Mouse (Mus musculus): Measurements from ENCODE around the gene Gins2. TPM values are rescaled to one million over a fixed set of nuclear protein-coding genes. Genes with fewer than 3 reads are reported as not detected.

Gene Gins2
- polyA plus RNA-seq, 1 experiment from 2014 or later: 111 TPM

GRCm38 (mm10) chr8:120543416-120544055 lies 45.6 kb downstream of the Gins2 start:
- no peak for ATAC-seq (ENCODE audit: insufficient number of reproducible peaks, insufficient read depth, low FRiP score, low TSS enrichment, low read depth)
- peaks cover 90% of the 10 kb centered on the region for H3K4me1 ChIP-seq (replicated peaks)

GRCm38 (mm10) chr8:120542995-120543394 lies 46.1 kb downstream of the Gins2 start:
- no peaks in the 10 kb centered on the region for H3K9me3 ChIP-seq
- no peaks in the 10 kb centered on the region for H3K36me3 ChIP-seq
- no peak for ATAC-seq (ENCODE audit: insufficient number of reproducible peaks, insufficient read depth, low FRiP score, low TSS enrichment, low read depth)
- H3K27me3 ChIP-seq: no peaks in the 10 kb centered on the region
- peak overlapping the region; percentile 50; the same call in 1 of the 2 replicates for H3K27ac ChIP-seq
- no peak overlapping the region for H3K9ac ChIP-seq (replicated peaks)
- H3K4me2 ChIP-seq: peak overlapping the region; percentile 8; the same call in 1 of the 2 replicates
- H3K4me1 ChIP-seq (replicated peaks): peaks cover 90% of the 10 kb centered on the region
- H3K4me3 ChIP-seq (replicated peaks): no peak overlapping the region
- 9% methylated on average over 13 of the region's 13 CpGs for WGBS

More at GRCm38 (mm10) chr8:120543416-120544055, 45.6 kb downstream of the Gins2 start:
- Histone ChIP-seq H3K4me2 (peak overlapping the region; percentile 8; the same call in 1 of the 2 replicates), H3K27ac (0 out of 2 replicates have a peak overlapping the region, but pooled peaks have one; percentile 50), H3K27me3 (no peaks in the 10 kb centered on the region), H3K4me3 (replicated peaks) (no peak overlapping the region), H3K9ac (replicated peaks) (no peak overlapping the region), H3K36me3 (no peaks in the 10 kb centered on the region), H3K9me3 (no peaks in the 10 kb centered on the region)
- WGBS: 57% methylated on average over 8 of the region's 8 CpGs

- H3K9ac ChIP-seq (replicated peaks): no peak overlapping the region
- H3K4me2 ChIP-seq: peak overlapping the region; percentile 99
- H3K4me1 ChIP-seq (replicated peaks): peaks cover 90% of the 10 kb centered on the region
- H3K36me3 ChIP-seq: no peaks in the 10 kb centered on the region
- no peak for ATAC-seq (ENCODE audit: insufficient number of reproducible peaks, insufficient read depth, low FRiP score, low TSS enrichment, low read depth)
- 0 out of 2 replicates have a peak overlapping the region, but pooled peaks have one; percentile 68 for H3K4me3 ChIP-seq (replicated peaks)
- no peaks in the 10 kb centered on the region for H3K27me3 ChIP-seq
- peak overlapping the region; percentile 90 for H3K27ac ChIP-seq
- 20% methylated on average over 23 of the region's 23 CpGs for WGBS
- no peaks in the 10 kb centered on the region for H3K9me3 ChIP-seq
These were observed 49.1 kb downstream of the Gins2 start for GRCm38 (mm10) chr8:120539775-120540625.

GRCm38 (mm10) chr8:120539381-120539774 lies 49.7 kb downstream of the Gins2 start:
- H3K4me1 ChIP-seq (replicated peaks): peaks cover 95% of the 10 kb centered on the region
- peak overlapping the region; percentile 99 for H3K4me2 ChIP-seq
- peak overlapping the region; percentile 68 for H3K4me3 ChIP-seq (replicated peaks)
- peak overlapping the region; percentile 90 for H3K27ac ChIP-seq
- no peak for ATAC-seq (ENCODE audit: insufficient number of reproducible peaks, insufficient read depth, low FRiP score, low TSS enrichment, low read depth)
- 20% methylated on average over 5 of the region's 6 CpGs for WGBS
- no peaks in the 10 kb centered on the region for H3K9me3 ChIP-seq
- no peaks in the 10 kb centered on the region for H3K36me3 ChIP-seq
- H3K9ac ChIP-seq (replicated peaks): peak overlapping the region; percentile 59; the same call in 1 of the 2 replicates
- peaks cover under 1% of the 10 kb centered on the region; the same call in 1 of the 2 replicates for H3K27me3 ChIP-seq

GRCm38 (mm10) chr8:120538397-120539240 lies 50.5 kb downstream of the Gins2 start:
- Histone ChIP-seq H3K9ac (replicated peaks) (peak overlapping the region; percentile 59), H3K4me2 (peak overlapping the region; percentile 99), H3K27me3 (peaks cover 8% of the 10 kb centered on the region), H3K9me3 (no peaks in the 10 kb centered on the region), H3K4me3 (replicated peaks) (peak overlapping the region; percentile 68), H3K4me1 (replicated peaks) (peaks cover 95% of the 10 kb centered on the region), H3K36me3 (no peaks in the 10 kb centered on the region), H3K27ac (peak overlapping the region; percentile 90)
- 2% methylated on average over 37 of the region's 37 CpGs for WGBS
- no peak for ATAC-seq (ENCODE audit: insufficient number of reproducible peaks, insufficient read depth, low FRiP score, low TSS enrichment, low read depth)

GRCm38 (mm10) chr8:120537818-120538396 lies 51.2 kb downstream of the Gins2 start:
- under 1% methylated on average over 40 of the region's 46 CpGs for WGBS
- ATAC-seq (ENCODE audit: insufficient number of reproducible peaks, insufficient read depth, low FRiP score, low TSS enrichment, low read depth): no peak
- no peaks in the 10 kb centered on the region for H3K36me3 ChIP-seq
- peak overlapping the region; percentile 59 for H3K9ac ChIP-seq (replicated peaks)
- peak overlapping the region; percentile 90 for H3K27ac ChIP-seq
- H3K4me2 ChIP-seq: peak overlapping the region; percentile 99
- peak overlapping the region; percentile 68 for H3K4me3 ChIP-seq (replicated peaks)
- H3K9me3 ChIP-seq: no peaks in the 10 kb centered on the region
- H3K27me3 ChIP-seq: peaks cover 15% of the 10 kb centered on the region
- peaks cover 95% of the 10 kb centered on the region for H3K4me1 ChIP-seq (replicated peaks)

GRCm38 (mm10) chr8:120537207-120537817 lies 51.8 kb downstream of the Gins2 start:
- H3K27ac ChIP-seq: peak overlapping the region; percentile 90
- H3K4me1 ChIP-seq (replicated peaks): peaks cover 95% of the 10 kb centered on the region
- H3K9me3 ChIP-seq: no peaks in the 10 kb centered on the region
- peak overlapping the region; percentile 99 for H3K4me2 ChIP-seq
- H3K9ac ChIP-seq (replicated peaks): peak overlapping the region; percentile 59
- H3K27me3 ChIP-seq: peaks cover 18% of the 10 kb centered on the region
- under 1% methylated on average over 78 of the region's 79 CpGs for WGBS
- H3K36me3 ChIP-seq: no peaks in the 10 kb centered on the region
- H3K4me3 ChIP-seq (replicated peaks): peak overlapping the region; percentile 68
- ATAC-seq (ENCODE audit: insufficient number of reproducible peaks, insufficient read depth, low FRiP score, low TSS enrichment, low read depth): 0 out of 2 replicates have a peak, but pooled peaks have one; percentile 3

GRCm38 (mm10) chr8:120536306-120537206 lies 52.5 kb downstream of the Gins2 start:
- Histone ChIP-seq H3K27ac (peak overlapping the region; percentile 90), H3K9ac (replicated peaks) (peak overlapping the region; percentile 59), H3K36me3 (no peaks in the 10 kb centered on the region), H3K4me2 (peak overlapping the region; percentile 99), H3K9me3 (no peaks in the 10 kb centered on the region), H3K4me1 (replicated peaks) (peaks cover 96% of the 10 kb centered on the region), H3K4me3 (replicated peaks) (peak overlapping the region; percentile 68), H3K27me3 (peaks cover 18% of the 10 kb centered on the region)
- 0 out of 2 replicates have a peak, but pooled peaks have one; percentile 16 for ATAC-seq (ENCODE audit: insufficient number of reproducible peaks, insufficient read depth, low FRiP score, low TSS enrichment, low read depth)
- under 1% methylated on average over 61 of the region's 61 CpGs for WGBS

GRCm38 (mm10) chr8:120535452-120536305 lies 53.4 kb downstream of the Gins2 start:
- H3K36me3 ChIP-seq: no peaks in the 10 kb centered on the region
- H3K9ac ChIP-seq (replicated peaks): peak overlapping the region; percentile 58
- peak overlapping the region; percentile 68 for H3K4me3 ChIP-seq (replicated peaks)
- H3K27me3 ChIP-seq: peaks cover 21% of the 10 kb centered on the region
- peaks cover 97% of the 10 kb centered on the region for H3K4me1 ChIP-seq (replicated peaks)
- WGBS: under 1% methylated on average over 70 of the region's 79 CpGs
- peak overlapping the region; percentile 99 for H3K4me2 ChIP-seq
- no peak for ATAC-seq (ENCODE audit: insufficient number of reproducible peaks, insufficient read depth, low FRiP score, low TSS enrichment, low read depth)
- H3K27ac ChIP-seq: peak overlapping the region; percentile 90; the same call in 1 of the 2 replicates
- no peaks in the 10 kb centered on the region for H3K9me3 ChIP-seq

All from limb, embryonic 12.5 days (tissue).